Mouse (Mus musculus) embryo, embryonic 10 days (tissue): ENCODE results near the gene LTO1.
A peak's percentile ranks its signal among the peaks of the same experiment; 100 is the strongest.

Experiments used
- DNase-seq: peaks from one replicate; pipeline ENCODE4 v3.0.0-alpha.2; 2015; ENCODE audit warnings: low spot score

The LTO1 gene

DNA sequence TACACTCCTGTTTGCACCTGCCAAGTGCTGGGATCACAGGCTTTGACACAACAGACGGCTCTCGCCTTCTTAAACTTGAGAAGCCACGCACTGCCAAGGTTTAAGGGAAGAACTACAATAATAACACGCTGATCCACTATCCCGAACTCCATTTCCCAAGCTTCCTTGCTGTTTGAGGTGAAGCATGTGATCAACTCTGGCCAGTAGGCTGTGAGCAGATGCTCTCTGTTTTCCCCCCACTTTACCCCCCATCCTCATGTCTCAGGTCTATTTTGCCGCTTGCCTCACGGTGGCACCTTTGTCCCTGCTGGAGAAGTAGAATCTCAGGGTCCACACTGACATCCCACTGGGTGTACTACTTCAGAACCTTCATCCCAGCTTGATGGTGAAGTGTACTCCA lies 6.2 kb upstream of the LTO1 start:
- peak; percentile 21 for DNase-seq

GRCm38 (mm10) chr7:144911121-144911520 lies 3.8 kb upstream of the LTO1 start:
- DNase-seq: no peak

DNA sequence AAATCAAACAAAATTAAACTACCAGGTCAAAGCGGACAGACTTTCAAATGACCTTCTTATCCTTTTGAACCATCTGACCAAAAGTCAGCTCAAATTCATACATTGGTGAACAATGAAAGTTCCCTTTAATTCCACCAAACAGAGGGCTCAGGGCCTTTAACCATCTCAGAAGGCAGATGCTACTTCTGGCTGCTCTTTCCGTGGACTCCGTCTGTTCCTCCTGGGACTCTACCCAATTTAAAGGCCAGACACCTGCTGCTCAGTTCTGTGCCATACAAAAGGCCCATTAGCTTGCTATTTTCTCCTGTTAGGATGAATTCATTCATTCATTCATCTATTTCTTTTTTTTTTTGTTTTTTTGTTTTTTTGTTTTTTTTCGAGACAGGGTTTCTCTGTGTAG lies 2.0 kb upstream of the LTO1 start:
- no peak for DNase-seq

- DNase-seq: peak; percentile 88
Measured at GRCm38 (mm10) chr7:144914296-144914947, 478 bp upstream of the LTO1 start.

- no peak for DNase-seq
Measured at GRCm38 (mm10) chr7:144918823-144919222, 3.9 kb downstream of the LTO1 start.

DNA sequence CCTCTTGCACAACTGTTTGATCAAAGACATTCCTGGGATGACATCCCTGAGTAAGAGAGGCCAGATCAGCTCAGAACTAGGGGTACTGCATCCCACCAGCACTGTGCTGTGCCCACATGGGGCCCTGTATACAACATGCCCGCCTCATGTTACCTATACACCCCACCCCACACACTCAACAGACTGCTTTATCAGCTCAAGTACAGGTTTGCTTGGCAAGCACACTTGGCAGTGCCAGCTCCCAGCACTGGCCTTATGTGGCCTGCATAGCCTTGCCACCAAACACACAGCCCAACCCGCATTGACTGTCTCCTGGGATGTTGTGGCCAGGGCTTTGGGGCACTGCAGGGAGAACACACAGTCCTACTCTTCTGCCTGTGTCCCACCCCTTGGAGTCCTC lies 12.7 kb downstream of the LTO1 start:
- no peak for DNase-seq

- no peak for DNase-seq
Measured at GRCm38 (mm10) chr7:144928009-144928888, 13.3 kb downstream of the LTO1 start.

DNA sequence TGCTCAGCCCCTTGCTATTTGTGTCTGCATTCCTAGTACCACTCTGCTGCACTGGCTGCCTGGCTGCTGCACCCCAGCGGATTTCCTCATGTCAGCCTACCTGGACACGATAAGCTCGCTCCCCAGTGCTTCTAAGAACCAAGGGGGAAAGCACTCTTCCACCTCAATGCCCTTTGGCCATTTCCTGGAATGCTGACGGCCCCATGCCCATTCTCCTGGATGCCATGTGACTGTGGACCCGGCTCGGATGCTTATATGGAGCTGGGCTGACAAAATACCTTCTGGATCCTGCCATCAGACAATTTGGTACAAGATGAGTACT lies 13.9 kb downstream of the LTO1 start:
- no peak for DNase-seq

GRCm38 (mm10) chr7:144929506-144929905 lies 14.6 kb downstream of the LTO1 start:
- DNase-seq: no peak

DNA sequence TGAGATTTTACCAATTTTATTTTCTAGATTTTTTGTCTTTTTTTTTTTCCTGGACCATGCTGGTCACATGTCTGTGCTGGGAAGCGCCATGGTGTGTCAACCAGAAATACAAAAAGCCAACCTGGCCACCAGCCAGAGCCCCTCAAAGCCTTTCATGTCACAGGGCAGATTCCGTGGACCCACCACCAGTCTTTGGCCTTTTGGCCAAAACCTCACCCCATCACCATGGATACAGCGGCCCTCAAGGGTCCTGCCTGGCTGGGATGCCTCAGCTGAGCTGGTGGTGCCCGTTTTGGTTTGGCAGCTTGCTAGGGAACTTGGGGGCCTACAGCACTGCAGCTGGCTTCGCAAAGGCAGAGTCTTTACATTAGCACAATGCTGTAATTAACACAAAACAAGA lies 15.0 kb downstream of the LTO1 start:
- no peak for DNase-seq

DNA sequence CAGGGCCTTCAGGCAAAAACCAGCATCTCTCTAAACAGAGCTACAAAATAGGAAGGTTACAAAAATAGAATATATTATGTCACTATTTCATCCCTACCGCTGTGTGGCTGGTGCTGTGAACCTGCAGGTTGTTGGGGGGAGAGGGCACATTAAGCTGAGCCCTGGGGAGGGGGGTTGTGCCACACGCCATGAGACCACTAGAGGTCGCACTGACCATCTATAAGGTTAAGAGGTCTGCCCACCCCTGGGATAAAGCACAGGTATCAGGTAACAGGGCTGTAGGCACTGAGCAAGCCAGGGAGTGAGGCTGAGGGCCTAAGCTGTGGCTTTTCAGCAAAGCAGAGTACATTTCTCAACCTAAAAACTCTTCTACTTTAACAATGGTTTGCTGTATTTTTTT lies 16.9 kb downstream of the LTO1 start:
- peak; percentile 81 for DNase-seq

- no peak for DNase-seq
Measured at GRCm38 (mm10) chr7:144932389-144932937, 17.6 kb downstream of the LTO1 start.

- no peak for DNase-seq
Measured at GRCm38 (mm10) chr7:144933336-144933735, 18.4 kb downstream of the LTO1 start.

GRCm38 (mm10) chr7:144933796-144934195 lies 18.9 kb downstream of the LTO1 start:
- DNase-seq: no peak

DNA sequence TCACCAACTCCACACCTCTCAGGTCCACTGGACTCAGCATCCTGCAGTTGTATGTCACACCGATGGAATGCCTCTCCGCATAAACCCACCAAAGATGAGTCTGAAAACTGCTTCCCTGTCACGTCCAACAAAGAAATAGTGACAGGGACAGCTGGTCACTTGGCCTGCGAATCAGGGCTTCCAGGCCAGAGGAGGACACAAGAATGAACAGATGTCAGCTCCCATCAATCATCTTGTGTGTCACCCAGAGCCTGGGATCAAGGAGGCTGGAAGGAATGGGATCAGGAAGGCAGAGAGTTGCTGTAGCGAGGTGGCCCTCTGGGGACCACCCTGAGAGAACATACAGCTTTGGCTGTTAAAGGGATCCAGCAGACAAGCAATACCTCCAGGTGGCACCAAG lies 20.0 kb downstream of the LTO1 start:
- peak; percentile 38 for DNase-seq

DNA sequence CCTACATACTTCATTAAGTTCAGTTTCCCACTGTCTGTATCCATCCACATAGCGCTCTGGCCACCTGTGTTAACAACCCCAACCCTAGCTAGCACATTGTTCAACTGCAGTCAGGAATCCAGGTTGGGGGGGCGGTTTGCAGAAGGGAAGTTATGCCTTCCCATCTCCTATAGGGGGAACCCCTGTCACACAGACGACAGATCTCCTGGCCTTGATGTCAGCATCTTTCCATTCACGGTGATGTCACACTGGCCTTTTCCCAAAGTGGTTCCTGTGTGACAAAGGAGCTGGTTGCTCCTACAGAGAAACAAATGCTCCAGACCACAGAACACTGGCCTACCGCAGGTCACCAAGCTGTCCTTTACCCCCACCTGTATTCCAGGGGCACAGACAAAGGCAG lies 20.7 kb downstream of the LTO1 start:
- DNase-seq: peak; percentile 40

DNA sequence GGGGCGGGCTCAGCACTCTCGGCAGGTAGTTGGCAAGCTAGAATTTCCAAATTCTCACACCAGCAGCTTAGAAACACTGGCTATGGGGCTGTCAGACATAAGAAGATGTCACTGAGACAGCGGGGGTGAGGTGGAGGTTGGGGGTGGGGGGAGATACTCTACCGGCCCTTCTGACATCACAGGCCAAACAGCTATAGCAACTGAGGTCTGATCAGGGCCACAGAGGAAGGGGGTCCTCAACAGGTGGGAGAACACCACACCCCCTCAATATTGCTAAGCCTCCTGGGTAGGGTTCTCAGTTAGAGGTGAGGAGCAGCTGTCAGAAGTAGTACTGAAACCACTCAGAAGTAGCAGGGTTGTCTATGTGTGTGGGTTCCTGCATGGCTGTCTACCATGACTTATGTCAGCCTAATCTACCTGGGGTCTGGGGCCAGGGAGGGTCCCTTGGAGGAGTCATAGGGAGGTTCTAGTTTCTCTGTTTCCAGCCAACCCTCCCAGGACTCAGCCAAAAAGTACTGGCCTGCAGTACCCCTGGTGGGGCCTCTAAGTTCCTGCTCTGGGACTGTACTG lies 21.5 kb downstream of the LTO1 start:
- DNase-seq: no peak

DNA sequence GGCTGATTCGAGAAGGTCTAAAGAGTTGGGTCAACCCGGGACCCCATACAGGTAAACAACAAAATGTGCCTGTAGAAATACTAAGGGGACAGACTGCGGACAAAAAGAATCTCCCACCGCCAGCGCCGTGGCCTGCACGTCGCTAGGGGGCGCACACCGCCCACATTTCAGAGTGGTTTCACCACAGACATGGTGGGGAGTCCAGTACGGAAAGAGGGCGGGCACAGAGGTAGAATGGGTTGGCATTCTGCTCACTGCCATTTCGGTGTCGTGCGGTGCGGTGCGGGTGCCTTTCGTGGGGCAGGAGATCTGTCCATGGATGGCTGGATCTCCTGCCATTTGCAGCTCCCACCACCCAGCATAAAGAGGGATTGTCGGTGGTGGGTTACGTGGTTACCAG lies 22.6 kb downstream of the LTO1 start:
- peak; percentile 96 for DNase-seq

DNA sequence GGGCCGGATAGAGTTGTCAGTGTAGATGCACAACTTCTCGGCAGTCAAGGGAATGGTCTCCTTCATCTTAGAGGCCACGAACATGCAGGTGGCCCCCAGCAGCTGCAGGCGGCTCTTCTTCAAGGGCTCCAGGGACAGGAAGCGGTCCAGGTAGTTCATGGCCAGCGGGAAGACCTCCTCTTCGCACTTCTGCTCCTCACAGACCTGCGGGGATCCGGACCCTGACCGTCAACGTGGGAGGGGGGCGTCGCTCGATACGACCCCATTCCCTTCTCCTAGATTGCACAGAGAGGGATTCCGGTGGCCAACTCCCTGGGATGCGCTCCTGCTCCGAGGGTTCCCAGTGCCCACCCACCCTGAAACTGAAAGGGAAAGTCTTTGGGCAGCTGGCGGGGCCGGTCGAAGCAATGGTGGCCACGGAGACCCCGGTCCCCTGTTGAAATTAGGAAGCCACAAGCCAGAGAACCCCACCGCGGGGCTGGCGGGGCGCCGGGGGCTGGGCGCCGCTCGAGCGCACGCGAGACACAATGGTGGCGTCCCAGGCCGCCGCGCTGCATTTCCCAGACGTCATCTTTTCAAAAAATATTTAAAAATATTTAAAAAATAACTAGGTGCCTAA lies 23.1 kb downstream of the LTO1 start:
- DNase-seq: peak; percentile 33

- peak; percentile 30 for DNase-seq
Measured at GRCm38 (mm10) chr7:144938661-144939343, 23.9 kb downstream of the LTO1 start.

DNA sequence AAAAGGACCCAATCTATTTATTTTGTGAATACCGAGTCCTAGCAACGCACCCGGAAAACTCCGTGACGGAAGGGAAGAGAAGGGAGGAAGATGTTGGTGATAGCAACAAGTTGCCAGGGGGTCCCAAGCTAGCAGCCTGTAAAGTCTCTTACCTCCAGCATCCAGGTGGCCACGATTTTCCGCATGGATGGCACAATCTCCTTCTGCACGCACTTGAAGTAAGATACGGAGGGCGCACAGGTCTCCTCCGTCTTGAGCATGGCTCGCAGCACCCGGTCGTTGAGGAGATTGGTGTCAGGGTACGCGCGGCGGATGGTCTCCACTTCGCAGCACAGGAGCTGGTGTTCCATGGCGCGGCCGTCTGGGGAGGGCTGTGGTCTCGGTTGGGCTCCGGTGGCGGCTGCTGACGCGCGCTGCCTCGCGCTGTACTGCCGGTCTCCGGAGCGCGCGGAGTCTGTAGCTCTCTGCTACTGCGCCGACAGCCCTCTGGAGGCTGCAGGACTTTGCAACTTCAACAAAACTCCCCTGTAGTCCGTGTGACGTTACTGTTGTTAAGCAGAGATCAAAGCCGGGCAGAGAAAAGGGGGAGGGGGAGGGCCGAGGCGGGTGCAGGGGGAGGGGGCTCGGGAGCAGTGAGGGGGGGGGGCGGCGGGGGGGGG lies 24.6 kb downstream of the LTO1 start, which contains the start of gene Ccnd1:
Gene Ccnd1, minus strand, starts transcription at position 582 of the 659 bp plus-strand sequence.
- DNase-seq: peak; percentile 91
